Mouse (Mus musculus): Measurements from ENCODE around the gene Igflr1. TPM values are rescaled to one million over a fixed set of nuclear protein-coding genes. Genes with fewer than 3 reads are reported as not detected.

Igflr1 gene
- total RNA-seq, 2 experiments from 2014 or later = 8.0 TPM; not detected in 1

GRCm38 (mm10) chr7:30610043-30610442 is 44.8 kb downstream of the Igflr1 start:
- ATAC-seq (ENCODE audit: poor library complexity, severe bottlenecking) = no peak

DNA sequence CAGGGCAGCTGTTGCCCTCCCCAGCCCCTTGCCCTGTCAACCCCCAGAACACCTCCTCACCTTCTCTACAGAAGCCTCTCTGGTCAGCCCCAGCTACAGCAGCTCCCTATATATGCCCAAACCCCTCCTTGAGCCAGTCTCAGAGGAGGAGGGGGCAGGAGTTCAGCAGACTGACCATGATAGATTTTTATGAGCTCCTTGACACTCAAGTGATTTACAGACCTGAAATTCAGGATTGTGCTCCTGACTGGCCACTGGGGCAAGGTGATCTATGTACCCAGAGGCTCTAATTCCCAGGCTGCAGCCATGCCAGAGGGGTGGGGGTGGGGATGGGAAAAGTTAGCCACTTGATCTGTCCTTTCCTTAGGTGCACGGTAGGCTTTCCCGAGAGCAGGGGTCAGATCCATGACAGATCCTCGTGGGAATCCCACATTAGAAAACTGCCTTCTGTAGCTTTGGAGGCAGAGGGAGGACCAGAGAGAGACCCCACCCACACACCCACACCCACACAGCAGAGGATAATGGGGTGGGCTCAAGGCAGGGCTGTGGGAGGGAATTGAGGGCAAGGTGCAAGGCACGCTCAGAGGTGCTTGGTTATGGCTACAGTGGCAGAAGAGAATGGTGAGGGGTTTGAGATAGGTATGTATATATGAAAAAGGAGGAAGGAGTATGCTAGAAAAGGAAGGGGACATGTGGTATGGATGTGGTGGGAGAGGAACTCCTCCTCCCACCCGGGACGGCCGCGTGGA is 47.6 kb downstream of the Igflr1 start, which contains the start of gene Upk1a:
Gene Upk1a, minus strand, starts transcription at position 194 of the 749 bp plus-strand sequence.
- no peak for ATAC-seq (ENCODE audit: poor library complexity, severe bottlenecking)

- peak; percentile 83 for ATAC-seq (ENCODE audit: poor library complexity, severe bottlenecking)
Measured at GRCm38 (mm10) chr7:30613529-30614112, 48.4 kb downstream of the Igflr1 start.

- ATAC-seq (ENCODE audit: poor library complexity, severe bottlenecking) = peak; percentile 70
Measured at GRCm38 (mm10) chr7:30614454-30614853, 49.2 kb downstream of the Igflr1 start.

- ATAC-seq (ENCODE audit: poor library complexity, severe bottlenecking) = no peak
Measured at GRCm38 (mm10) chr7:30615049-30615760, 50.0 kb downstream of the Igflr1 start.

Other genes with a start within 250 kb of the Igflr1 start
Only the 30 nearest of the 32 such genes appear.
- gene Lrfn3, start 202.7 kb upstream of the Igflr1 start, total RNA-seq (2015) = 0.11 TPM in 1 of 2 replicates, not detected in the other
- gene Lrfn3, start 202.7 kb upstream of the Igflr1 start, total RNA-seq (2017) = not detected in 2 replicates
- gene Tyrobp, start 151.7 kb upstream of the Igflr1 start, total RNA-seq (2015) = 2,723 and 2,838 TPM in 2 replicates
- gene Tyrobp, start 151.7 kb upstream of the Igflr1 start, total RNA-seq (2017) = 1,463 and 1,715 TPM in 2 replicates
- 45.8 and 47.6 TPM in 2 replicates for gene Hcst, start 145.6 kb upstream of the Igflr1 start, total RNA-seq (2015)
- gene Hcst, start 145.6 kb upstream of the Igflr1 start, total RNA-seq (2017) = 13.3 and 18.5 TPM in 2 replicates
- 23.0 and 28.6 TPM in 2 replicates for gene Nfkbid, start 143.7 kb upstream of the Igflr1 start, total RNA-seq (2015)
- gene Nfkbid, start 143.7 kb upstream of the Igflr1 start, total RNA-seq (2017) = 13.3 and 17.2 TPM in 2 replicates
- 0.07 and 0.25 TPM in 2 replicates for gene Aplp1, start 119.9 kb upstream of the Igflr1 start, total RNA-seq (2015)
- gene Aplp1, start 119.9 kb upstream of the Igflr1 start, total RNA-seq (2017) = 0.08 TPM in 1 of 2 replicates, not detected in the other
- not detected in 2 replicates for gene Kirrel2, start 107.7 kb upstream of the Igflr1 start, total RNA-seq (2015)
- gene Kirrel2, start 107.7 kb upstream of the Igflr1 start, total RNA-seq (2017) = 0.07 TPM in 1 of 2 replicates, not detected in the other
- not detected in 2 replicates for gene Nphs1, start 107.1 kb upstream of the Igflr1 start, total RNA-seq (2015)
- 0.29 TPM in 1 of 2 replicates, not detected in the other for gene Nphs1, start 107.1 kb upstream of the Igflr1 start, total RNA-seq (2017)
- gene Prodh2, start 71.8 kb upstream of the Igflr1 start, total RNA-seq (2015) = not detected in 2 replicates
- not detected in 2 replicates for gene Prodh2, start 71.8 kb upstream of the Igflr1 start, total RNA-seq (2017)
- gene Arhgap33, start 30.4 kb upstream of the Igflr1 start, total RNA-seq (2015) = 7.0 and 10.6 TPM in 2 replicates
- gene Arhgap33, start 30.4 kb upstream of the Igflr1 start, total RNA-seq (2017) = 3.1 and 4.9 TPM in 2 replicates
- 10.7 and 11.0 TPM in 2 replicates for gene Hspb6, start 13.2 kb upstream of the Igflr1 start, total RNA-seq (2015)
- 3.8 and 5.2 TPM in 2 replicates for gene Hspb6, start 13.2 kb upstream of the Igflr1 start, total RNA-seq (2017)
- gene Proser3, start 13.1 kb upstream of the Igflr1 start, total RNA-seq (2015) = 3.6 and 6.6 TPM in 2 replicates
- 2.4 and 2.6 TPM in 2 replicates for gene Proser3, start 13.1 kb upstream of the Igflr1 start, total RNA-seq (2017)
- 54.7 and 64.1 TPM in 2 replicates for gene Lin37, start 5.6 kb upstream of the Igflr1 start, total RNA-seq (2015)
- gene Lin37, start 5.6 kb upstream of the Igflr1 start, total RNA-seq (2017) = 13.0 and 22.4 TPM in 2 replicates
- 15.2 and 19.6 TPM in 2 replicates for gene U2af1l4, start 2.1 kb upstream of the Igflr1 start, total RNA-seq (2015)
- gene U2af1l4, start 2.1 kb upstream of the Igflr1 start, total RNA-seq (2017) = 63.3 and 69.7 TPM in 2 replicates
- gene Gm49396, start 2.1 kb upstream of the Igflr1 start, total RNA-seq (2015) = 1.0 and 2.1 TPM in 2 replicates
- gene Gm49396, start 2.1 kb upstream of the Igflr1 start, total RNA-seq (2017) = 3.6 and 3.8 TPM in 2 replicates
- 216 and 221 TPM in 2 replicates for gene Psenen, start 1.8 kb upstream of the Igflr1 start, total RNA-seq (2015)
- 154 and 162 TPM in 2 replicates for gene Psenen, start 1.8 kb upstream of the Igflr1 start, total RNA-seq (2017)
- gene Kmt2b, start 23.3 kb downstream of the Igflr1 start, total RNA-seq (2015) = 60.9 and 78.2 TPM in 2 replicates
- 8.0 and 24.3 TPM in 2 replicates for gene Kmt2b, start 23.3 kb downstream of the Igflr1 start, total RNA-seq (2017)
- gene Zbtb32, start 33.5 kb downstream of the Igflr1 start, total RNA-seq (2015) = 0.78 TPM in 1 of 2 replicates, not detected in the other
- 2.0 and 2.9 TPM in 2 replicates for gene Zbtb32, start 33.5 kb downstream of the Igflr1 start, total RNA-seq (2017)
- gene Upk1a, start 47.4 kb downstream of the Igflr1 start, total RNA-seq (2015) = 0.60 TPM in 1 of 2 replicates, not detected in the other
- not detected in 2 replicates for gene Upk1a, start 47.4 kb downstream of the Igflr1 start, total RNA-seq (2017)
- 305 and 323 TPM in 2 replicates for gene Cox6b1, start 60.7 kb downstream of the Igflr1 start, total RNA-seq (2015)
- 441 and 447 TPM in 2 replicates for gene Cox6b1, start 60.7 kb downstream of the Igflr1 start, total RNA-seq (2017)
- not detected in 2 replicates for gene Etv2, start 70.4 kb downstream of the Igflr1 start, total RNA-seq (2015)
- 0.59 TPM in 1 of 2 replicates, not detected in the other for gene Etv2, start 70.4 kb downstream of the Igflr1 start, total RNA-seq (2017)
- gene Rbm42, start 84.9 kb downstream of the Igflr1 start, total RNA-seq (2015) = 50.2 and 50.4 TPM in 2 replicates
- gene Rbm42, start 84.9 kb downstream of the Igflr1 start, total RNA-seq (2017) = 41.3 and 46.6 TPM in 2 replicates
- 22.4 and 22.9 TPM in 2 replicates for gene Haus5, start 99.6 kb downstream of the Igflr1 start, total RNA-seq (2015)
- gene Haus5, start 99.6 kb downstream of the Igflr1 start, total RNA-seq (2017) = 17.0 and 18.7 TPM in 2 replicates
- not detected in 2 replicates for gene Pmis2, start 106.2 kb downstream of the Igflr1 start, total RNA-seq (2015)
- not detected in 2 replicates for gene Pmis2, start 106.2 kb downstream of the Igflr1 start, total RNA-seq (2017)
- gene 2200002J24Rik, start 133.5 kb downstream of the Igflr1 start, total RNA-seq (2015) = not detected in 2 replicates
- gene 2200002J24Rik, start 133.5 kb downstream of the Igflr1 start, total RNA-seq (2017) = not detected in 2 replicates
- 0.71 and 1.3 TPM in 2 replicates for gene Atp4a, start 146.8 kb downstream of the Igflr1 start, total RNA-seq (2015)
- 0.04 TPM in 1 of 2 replicates, not detected in the other for gene Atp4a, start 146.8 kb downstream of the Igflr1 start, total RNA-seq (2017)
- gene Tmem147, start 164.1 kb downstream of the Igflr1 start, total RNA-seq (2015) = 86.7 and 96.5 TPM in 2 replicates
- 27.8 and 31.4 TPM in 2 replicates for gene Tmem147, start 164.1 kb downstream of the Igflr1 start, total RNA-seq (2017)
- gene Gapdhs, start 178.3 kb downstream of the Igflr1 start, total RNA-seq (2015) = not detected in 2 replicates
- gene Gapdhs, start 178.3 kb downstream of the Igflr1 start, total RNA-seq (2017) = not detected in 2 replicates
- gene Sbsn, start 186.0 kb downstream of the Igflr1 start, total RNA-seq (2015) = 0.22 and 3.2 TPM in 2 replicates
- 0.49 and 0.88 TPM in 2 replicates for gene Sbsn, start 186.0 kb downstream of the Igflr1 start, total RNA-seq (2017)
- 15.1 and 17.1 TPM in 2 replicates for gene Dmkn, start 198.3 kb downstream of the Igflr1 start, total RNA-seq (2015)
- 24.6 and 25.7 TPM in 2 replicates for gene Dmkn, start 198.3 kb downstream of the Igflr1 start, total RNA-seq (2017)
- not detected in 2 replicates for gene Krtdap, start 222.5 kb downstream of the Igflr1 start, total RNA-seq (2015)
- gene Krtdap, start 222.5 kb downstream of the Igflr1 start, total RNA-seq (2017) = not detected in 2 replicates

All from megakaryocyte, adult 5-6 weeks (primary cell).